Mouse (Mus musculus): Measurements from ENCODE around the gene Rpl35. TPM values are rescaled to one million over a fixed set of nuclear protein-coding genes. Genes with fewer than 3 reads are reported as not detected.

Rpl35 gene
- total RNA-seq (2012; rRNA removed), result 1,385 and 1,524 TPM in 2 replicates

- Histone ChIP-seq H3K27ac (ENCODE audit: insufficient read depth, low read depth, low read length, poor library complexity, severe bottlenecking) (peak within 1 kb of the TSS; percentile 89), H3K4me1 (ENCODE audit: control insufficient read depth in 2 of 2, insufficient read depth in 2 of 2, low read length in 2 of 2, poor library complexity in 1 of 2) (peaks cover 4 to 14% of the 10 kb centered on the region in 2 experiments; a peak in 3 of 4 replicates), H3K36me3 (ENCODE audit: control insufficient read depth, insufficient read depth, low read length, poor library complexity, severe bottlenecking) (peaks cover 40% of the 10 kb centered on the region), H3K9me3 (ENCODE audit: control insufficient read depth, insufficient read depth, low read depth, low read length) (no peaks in the 10 kb centered on the region), H3K4me3 (ENCODE audit: insufficient read depth in 1 of 2, low read depth in 1 of 2, low read length in 2 of 2, poor library complexity in 1 of 2, severe bottlenecking in 1 of 2) (peak within 1 kb of the TSS; percentile 85 to 92), H3K9ac (ENCODE audit: insufficient read depth, low read depth, low read length, poor library complexity, severe bottlenecking) (peak within 1 kb of the TSS; percentile 93)
- DNase-seq (ENCODE audit: low read depth, low spot score), result no peak
- in situ Hi-C loops (cut with MboI; ENCODE audit: low sequenced_read_pairs in 2 of 2, unreplicated experiment in 2 of 2), result no loop called here
- TF ChIP-seq HCFC1 (IDR thresholded peaks at IDR 0.05; ENCODE audit: borderline replicate concordance, insufficient read depth, low read length), result no peak
- no peak for TF ChIP-seq CHD2 (IDR thresholded peaks at IDR 0.05; ENCODE audit: low read depth, low read length)
- no peak for TF ChIP-seq ZNF384 (IDR thresholded peaks at IDR 0.05; ENCODE audit: low read depth, low read length)
- TF ChIP-seq MAFK (IDR thresholded peaks at IDR 0.05; ENCODE audit: insufficient read depth, low read depth, low read length), result no peak
- no peak for TF ChIP-seq ZC3H11A (IDR thresholded peaks at IDR 0.05; ENCODE audit: borderline replicate concordance, low read depth, low read length)
Measured at GRCm38 (mm10) chr2:39005574-39006079, at the start of gene Rpl35. Rpl35 (minus strand) TSS chr2:39005624.

GRCm38 (mm10) chr2:39048515-39048914 is 43.1 kb upstream of the Rpl35 start:
- DNase-seq (ENCODE audit: low read depth, low spot score), result no peak
- TF ChIP-seq CHD2 (IDR thresholded peaks at IDR 0.05; ENCODE audit: low read depth, low read length) (no peak), ZC3H11A (IDR thresholded peaks at IDR 0.05; ENCODE audit: borderline replicate concordance, low read depth, low read length) (no peak), ZNF384 (IDR thresholded peaks at IDR 0.05; ENCODE audit: low read depth, low read length) (no peak), HCFC1 (IDR thresholded peaks at IDR 0.05; ENCODE audit: borderline replicate concordance, insufficient read depth, low read length) (no peak), MAFK (IDR thresholded peaks at IDR 0.05; ENCODE audit: insufficient read depth, low read depth, low read length) (no peak)
- no peaks in the 10 kb centered on the region for H3K4me1 ChIP-seq (ENCODE audit: control insufficient read depth in 2 of 2, insufficient read depth in 2 of 2, low read length in 2 of 2, poor library complexity in 1 of 2)
- no peak overlapping the region for H3K27ac ChIP-seq (ENCODE audit: insufficient read depth, low read depth, low read length, poor library complexity, severe bottlenecking)
- no peak overlapping the region for H3K4me3 ChIP-seq (ENCODE audit: insufficient read depth in 1 of 2, low read depth in 1 of 2, low read length in 2 of 2, poor library complexity in 1 of 2, severe bottlenecking in 1 of 2)
- peaks cover 3% of the 10 kb centered on the region; the same call in 1 of the 2 replicates for H3K36me3 ChIP-seq (ENCODE audit: control insufficient read depth, insufficient read depth, low read length, poor library complexity, severe bottlenecking)
- no peak overlapping the region for H3K9ac ChIP-seq (ENCODE audit: insufficient read depth, low read depth, low read length, poor library complexity, severe bottlenecking)
- no peaks in the 10 kb centered on the region for H3K9me3 ChIP-seq (ENCODE audit: control insufficient read depth, insufficient read depth, low read depth, low read length)
- in situ Hi-C loops (cut with MboI; ENCODE audit: low sequenced_read_pairs in 2 of 2, unreplicated experiment in 2 of 2), result no loop called here

DNA sequence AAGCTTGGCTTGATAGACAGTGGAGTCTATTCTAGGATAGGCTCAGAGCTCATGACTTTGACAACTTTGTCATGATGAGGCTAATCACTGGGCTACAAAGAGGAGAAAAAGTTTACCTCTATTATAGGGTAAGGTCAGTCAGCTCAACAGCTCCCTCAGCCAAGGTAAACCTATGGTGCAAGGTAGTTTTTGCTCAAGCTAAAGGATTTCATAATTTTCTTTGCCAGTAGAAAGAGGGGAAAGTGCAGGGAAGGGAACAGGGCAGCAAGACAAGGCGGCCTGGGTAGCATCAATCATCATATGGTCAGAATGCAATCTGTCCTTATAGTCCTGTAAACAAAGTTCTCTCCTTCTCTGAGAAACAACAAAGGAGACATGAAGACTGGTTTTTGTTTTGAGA is 34.8 kb upstream of the Rpl35 start:
- no peak for DNase-seq (ENCODE audit: low read depth, low spot score)
- Histone ChIP-seq H3K9me3 (ENCODE audit: control insufficient read depth, insufficient read depth, low read depth, low read length) (no peaks in the 10 kb centered on the region), H3K9ac (ENCODE audit: insufficient read depth, low read depth, low read length, poor library complexity, severe bottlenecking) (no peak overlapping the region), H3K36me3 (ENCODE audit: control insufficient read depth, insufficient read depth, low read length, poor library complexity, severe bottlenecking) (no peaks in the 10 kb centered on the region), H3K4me3 (ENCODE audit: insufficient read depth in 1 of 2, low read depth in 1 of 2, low read length in 2 of 2, poor library complexity in 1 of 2, severe bottlenecking in 1 of 2) (no peak overlapping the region), H3K27ac (ENCODE audit: insufficient read depth, low read depth, low read length, poor library complexity, severe bottlenecking) (no peak overlapping the region), H3K4me1 (ENCODE audit: control insufficient read depth in 2 of 2, insufficient read depth in 2 of 2, low read length in 2 of 2, poor library complexity in 1 of 2) (no peaks in the 10 kb centered on the region)
- in situ Hi-C loops (cut with MboI; ENCODE audit: low sequenced_read_pairs in 2 of 2, unreplicated experiment in 2 of 2), result no loop called here
- TF ChIP-seq HCFC1 (IDR thresholded peaks at IDR 0.05; ENCODE audit: borderline replicate concordance, insufficient read depth, low read length), result no peak
- TF ChIP-seq MAFK (IDR thresholded peaks at IDR 0.05; ENCODE audit: insufficient read depth, low read depth, low read length), result no peak
- no peak for TF ChIP-seq ZC3H11A (IDR thresholded peaks at IDR 0.05; ENCODE audit: borderline replicate concordance, low read depth, low read length)
- TF ChIP-seq ZNF384 (IDR thresholded peaks at IDR 0.05; ENCODE audit: low read depth, low read length), result no peak
- TF ChIP-seq CHD2 (IDR thresholded peaks at IDR 0.05; ENCODE audit: low read depth, low read length), result no peak

DNA sequence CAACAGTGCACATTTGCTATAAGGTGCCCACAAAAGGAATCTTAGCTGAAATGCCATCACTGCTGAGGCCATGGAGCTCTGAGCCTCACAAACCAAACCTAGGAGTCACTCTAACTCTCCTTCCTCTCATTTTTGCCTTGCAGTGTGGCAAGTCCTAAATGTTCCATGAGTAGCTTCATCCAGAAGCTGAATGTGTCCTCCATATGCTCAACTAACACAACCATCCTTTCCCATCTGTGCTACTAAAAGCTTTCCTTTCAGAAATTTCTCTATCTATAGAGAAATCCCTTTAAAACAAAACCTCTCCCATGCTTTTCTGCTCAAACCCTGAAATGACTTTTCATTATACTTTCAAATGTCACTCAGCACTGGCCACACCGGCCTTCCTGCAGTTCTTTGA is 26.2 kb upstream of the Rpl35 start:
- peaks cover 18% of the 10 kb centered on the region for H3K36me3 ChIP-seq (ENCODE audit: control insufficient read depth, insufficient read depth, low read length, poor library complexity, severe bottlenecking)

More for the DNA sequence above, 26.2 kb upstream of the Rpl35 start:
- H3K27ac ChIP-seq (ENCODE audit: insufficient read depth, low read depth, low read length, poor library complexity, severe bottlenecking), result no peak overlapping the region
- TF ChIP-seq HCFC1 (IDR thresholded peaks at IDR 0.05; ENCODE audit: borderline replicate concordance, insufficient read depth, low read length) (no peak), MAFK (IDR thresholded peaks at IDR 0.05; ENCODE audit: insufficient read depth, low read depth, low read length) (no peak), ZNF384 (IDR thresholded peaks at IDR 0.05; ENCODE audit: low read depth, low read length) (no peak), ZC3H11A (IDR thresholded peaks at IDR 0.05; ENCODE audit: borderline replicate concordance, low read depth, low read length) (no peak), CHD2 (IDR thresholded peaks at IDR 0.05; ENCODE audit: low read depth, low read length) (no peak)
- no peaks in the 10 kb centered on the region for H3K9me3 ChIP-seq (ENCODE audit: control insufficient read depth, insufficient read depth, low read depth, low read length)
- H3K4me3 ChIP-seq (ENCODE audit: insufficient read depth in 1 of 2, low read depth in 1 of 2, low read length in 2 of 2, poor library complexity in 1 of 2, severe bottlenecking in 1 of 2), result no peak overlapping the region
- in situ Hi-C loops (cut with MboI; ENCODE audit: low sequenced_read_pairs in 2 of 2, unreplicated experiment in 2 of 2), result no loop called here
- no peak for DNase-seq (ENCODE audit: low read depth, low spot score)
- H3K4me1 ChIP-seq (ENCODE audit: control insufficient read depth in 2 of 2, insufficient read depth in 2 of 2, low read length in 2 of 2, poor library complexity in 1 of 2), result no peaks in the 10 kb centered on the region
- no peak overlapping the region for H3K9ac ChIP-seq (ENCODE audit: insufficient read depth, low read depth, low read length, poor library complexity, severe bottlenecking)

Data from ES-E14 (cell line).